Mouse (Mus musculus): ENCODE measurements at regions not wholly inside any gene's neighbourhood (a gene's known extent, or its start where the extent isn't known, plus 50 kb on each side); places are given as distances from the start of the nearest gene placed in this dataset.

- TF ChIP-seq POLR2A (IDR thresholded peaks at IDR 0.05; ENCODE audit: low read depth, low read length) (no peak), CTCF (conservative IDR thresholded peaks at IDR 0.05 in 1 of 2, IDR thresholded peaks at IDR 0.05 in 1 of 2; ENCODE audit: low read depth in 2 of 2, low read length in 2 of 2) (no peak), USF2 (conservative IDR thresholded peaks at IDR 0.05; ENCODE audit: low read depth, low read length) (no peak), EP300 (IDR thresholded peaks at IDR 0.05; ENCODE audit: low read length) (no peak), MAX (IDR thresholded peaks at IDR 0.05; ENCODE audit: low read length) (no peak), HCFC1 (IDR thresholded peaks at IDR 0.05; ENCODE audit: low read depth, low read length) (no peak), MXI1 (IDR thresholded peaks at IDR 0.05; ENCODE audit: low read depth, low read length) (no peak), ZC3H11A (IDR thresholded peaks at IDR 0.05; ENCODE audit: low read depth, low read length) (no peak), SIN3A (IDR thresholded peaks at IDR 0.05; ENCODE audit: low read length) (no peak), ZMIZ1 (IDR thresholded peaks at IDR 0.05; ENCODE audit: low read depth, low read length) (no peak), ZKSCAN1 (IDR thresholded peaks at IDR 0.05; ENCODE audit: borderline replicate concordance, low read depth, low read length) (no peak), TCF12 (IDR thresholded peaks at IDR 0.05; ENCODE audit: low read depth, low read length) (no peak), SMC3 (IDR thresholded peaks at IDR 0.05; ENCODE audit: low read depth, low read length) (no peak)
Measured at GRCm38 (mm10) chr1:41705692-41706091, 900.3 kb downstream of the Tmem182 start.

Data from CH12.LX (cell line).